Mouse (Mus musculus) CD4-positive, CD25-positive, alpha-beta regulatory T cell, adult 9 weeks (primary cell): ENCODE measurements around the gene Psg22. TPM values are rescaled to one million over a fixed set of nuclear protein-coding genes. Genes with fewer than 3 reads are reported as not detected.

Experiments used
- polyA plus RNA-seq: library from polyadenylated mRNA; unstranded; fragments of 100-300 nt; shearing (Covaris generic); gene quantifications from one replicate; pipeline ENCODE4 v1.2.1, GENCODE M21; 2017

The Psg22 gene
- not detected for polyA plus RNA-seq

GRCm38 (mm10) chr7:18717790-18718189 lies at the start of gene Psg22:
Gene Psg22, plus strand, starts transcription at chr7:18718090.

GRCm38 (mm10) chr7:18686085-18686484 lies 31.8 kb upstream of the Psg22 start, which contains the start of gene Psg20:
Gene Psg20, minus strand, starts transcription at chr7:18686185.

Other genes starting within 250 kb of the Psg22 start
- not detected for gene Psg26, start 233.9 kb upstream of the Psg22 start, polyA plus RNA-seq
- gene Psg25, start 185.8 kb upstream of the Psg22 start, polyA plus RNA-seq: not detected
- not detected for gene Psg27, start 150.8 kb upstream of the Psg22 start, polyA plus RNA-seq
- not detected for gene Psg23, start 101.6 kb upstream of the Psg22 start, polyA plus RNA-seq
- not detected for gene Psg21, start 61.4 kb upstream of the Psg22 start, polyA plus RNA-seq
- gene Psg20, start 31.9 kb upstream of the Psg22 start, polyA plus RNA-seq: not detected
- gene Psg19, start 80.4 kb downstream of the Psg22 start, polyA plus RNA-seq: not detected
- not detected for gene Psg17, start 103.5 kb downstream of the Psg22 start, polyA plus RNA-seq
- gene Mill2, start 121.9 kb downstream of the Psg22 start, polyA plus RNA-seq: not detected
- 189 TPM for gene Pglyrp1, start 153.2 kb downstream of the Psg22 start, polyA plus RNA-seq
- gene Ccdc61, start 192.3 kb downstream of the Psg22 start, polyA plus RNA-seq: 20.1 TPM
- gene Nova2, start 207.8 kb downstream of the Psg22 start, polyA plus RNA-seq: 0.06 TPM